1 mouse cellular context compared by ENCODE assay signal in the genomic region with DNA sequence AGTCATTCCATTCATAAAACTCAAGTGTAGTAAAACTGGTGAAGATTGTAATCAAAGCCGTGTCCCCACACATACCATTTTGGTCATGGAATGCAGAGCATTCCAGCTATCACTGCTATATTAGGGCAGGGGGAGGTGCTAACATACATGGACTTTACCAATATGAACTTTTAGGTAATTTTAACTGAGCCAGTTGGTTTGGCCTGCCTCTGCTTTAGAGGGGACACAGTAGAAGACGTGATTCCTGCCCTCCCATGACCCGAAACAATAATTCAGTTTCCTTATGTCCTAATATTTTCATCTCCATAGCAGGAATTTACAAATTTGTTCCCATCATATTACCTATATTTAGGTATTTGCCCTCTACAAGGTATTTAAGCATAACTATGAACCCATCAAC.
TF ChIP-seq lines count a peak whose summit lies in the region.

No protein-coding gene starts in this region.

TF ChIP-seq in MEL, 35 proteins besides CTCF, POLR2A, EP300 and RAD21 (continued from another document):
- TF ChIP-seq BHLHE40 (IDR thresholded peaks at IDR 0.05; ENCODE audit: borderline replicate concordance, low read depth, low read length), result no peak
